Mouse (Mus musculus): ENCODE measurements at regions not wholly inside any gene's neighbourhood (a gene's known extent, or its start where the extent isn't known, plus 50 kb on each side); places are given as distances from the start of the nearest gene placed in this dataset.

DNA sequence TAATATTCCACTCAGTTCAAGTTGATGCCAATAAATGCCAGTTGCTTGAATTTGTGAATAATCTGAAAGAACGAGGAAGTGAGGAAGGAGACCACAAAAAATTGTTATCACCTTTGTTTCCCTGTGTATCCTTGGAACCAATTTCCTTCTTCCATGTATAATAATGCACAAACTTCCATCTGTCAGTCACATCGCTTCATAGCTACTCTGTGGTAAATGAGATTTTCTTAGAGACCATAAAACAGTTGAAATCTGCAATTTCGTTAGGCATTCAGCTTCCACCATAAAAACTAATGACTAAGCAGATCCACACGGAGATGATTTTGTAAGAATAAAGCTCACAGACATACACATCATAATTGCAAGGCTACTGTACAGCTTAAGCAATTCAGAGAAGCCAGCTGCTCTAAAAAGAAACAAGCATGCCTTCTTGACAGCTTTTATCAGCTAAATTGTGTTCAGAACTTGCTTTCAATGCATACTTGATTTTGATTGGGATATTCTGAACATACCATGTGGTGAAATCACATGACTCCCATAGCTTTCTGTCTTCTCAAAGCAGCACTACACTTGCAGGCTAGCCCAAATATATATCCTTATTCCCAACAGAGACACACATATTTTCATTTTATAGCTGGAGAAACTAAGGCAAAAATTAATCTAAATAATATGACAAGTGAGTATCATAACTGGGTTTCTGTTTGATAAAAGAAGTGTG, 232.3 kb upstream of the Dlgap1 start:
- Histone ChIP-seq H3K36me3 (replicated peaks; ENCODE audit: control insufficient read depth, insufficient read depth, low read length) (no peaks in the 10 kb centered on the region), H3K4me3 (ENCODE audit: low read depth, low read length) (no peak overlapping the region), H3K9me3 (replicated peaks; ENCODE audit: control insufficient read depth, low read length) (no peaks in the 10 kb centered on the region), H3K27me3 (ENCODE audit: control insufficient read depth, insufficient read depth, low read length) (no peaks in the 10 kb centered on the region), H3K4me2 (ENCODE audit: low read depth, low read length) (no peak overlapping the region), H3K27ac (ENCODE audit: low read depth) (no peak overlapping the region), H3K9ac (replicated peaks; ENCODE audit: low read depth, low read length) (no peak overlapping the region), H3K4me1 (ENCODE audit: control insufficient read depth, insufficient read depth) (no peaks in the 10 kb centered on the region)
- DNase-seq (ENCODE audit: low spot score) (no peak), ATAC-seq (ENCODE audit: insufficient read depth, low read depth) (no peak)
- WGBS: 56% methylated on average over 4 of the region's 4 CpGs
- TF ChIP-seq EP300 (IDR thresholded peaks at IDR 0.05; ENCODE audit: low read depth): no peak
- TF ChIP-seq CTCF (IDR thresholded peaks at IDR 0.05; ENCODE audit: low read depth): no peak

DNA sequence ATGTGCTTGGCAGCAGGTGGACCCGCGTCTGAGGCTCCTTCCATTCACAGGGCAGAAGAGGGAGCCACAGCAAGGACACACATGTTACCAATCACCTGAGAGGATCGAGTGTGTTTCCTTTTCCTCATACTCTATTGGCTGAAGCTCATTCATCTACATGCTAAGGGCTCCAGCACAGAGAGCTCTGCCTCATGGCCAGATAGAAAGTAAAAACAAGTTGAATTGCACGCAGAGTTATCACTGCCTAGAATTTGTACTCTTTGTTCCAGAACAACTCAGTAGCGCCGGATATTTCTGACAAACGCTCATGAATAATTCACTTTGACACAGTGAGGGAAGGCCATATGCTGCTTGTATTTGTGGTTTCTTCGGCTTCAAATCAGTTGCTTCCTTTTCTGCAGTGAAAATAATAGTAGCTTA, 199.9 kb upstream of the Dlgap1 start:
- no peak for ATAC-seq (ENCODE audit: insufficient read depth, low read depth)
- WGBS: 76% methylated on average over 8 of the region's 8 CpGs
- no peaks in the 10 kb centered on the region for H3K36me3 ChIP-seq (replicated peaks; ENCODE audit: control insufficient read depth, insufficient read depth, low read length)
- H3K9ac ChIP-seq (replicated peaks; ENCODE audit: low read depth, low read length): no peak overlapping the region
- H3K4me1 ChIP-seq (ENCODE audit: control insufficient read depth, insufficient read depth): no peaks in the 10 kb centered on the region
- no peak overlapping the region for H3K27ac ChIP-seq (ENCODE audit: low read depth)
- TF ChIP-seq EP300 (IDR thresholded peaks at IDR 0.05; ENCODE audit: low read depth) (no peak), CTCF (IDR thresholded peaks at IDR 0.05; ENCODE audit: low read depth) (no peak)
- H3K4me2 ChIP-seq (ENCODE audit: low read depth, low read length): no peak overlapping the region
- H3K4me3 ChIP-seq (ENCODE audit: low read depth, low read length): no peak overlapping the region
- no peak for DNase-seq (ENCODE audit: low spot score)
- H3K27me3 ChIP-seq (ENCODE audit: control insufficient read depth, insufficient read depth, low read length): no peaks in the 10 kb centered on the region
- no peaks in the 10 kb centered on the region for H3K9me3 ChIP-seq (replicated peaks; ENCODE audit: control insufficient read depth, low read length)

DNA sequence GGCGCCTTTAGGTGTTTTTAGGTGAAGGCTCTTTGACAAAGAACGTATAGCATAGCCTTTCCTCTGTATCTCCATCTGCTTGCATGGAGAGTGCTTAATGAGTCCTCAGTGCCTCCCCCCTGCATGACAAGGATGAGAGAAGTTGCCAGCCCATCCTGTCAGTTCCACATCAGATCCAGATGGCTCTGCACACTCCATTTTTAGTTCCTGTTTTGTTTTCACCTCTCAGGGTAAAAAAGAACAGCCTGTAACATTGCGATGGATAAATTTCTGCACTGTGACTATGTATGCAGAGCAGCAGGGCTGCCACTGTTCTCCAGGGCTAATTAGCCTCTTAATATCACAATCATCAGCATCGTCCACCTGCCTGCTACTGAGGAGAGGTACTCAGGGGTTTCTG, 198.8 kb upstream of the Dlgap1 start:
- H3K9ac ChIP-seq (replicated peaks; ENCODE audit: low read depth, low read length): no peak overlapping the region
- H3K9me3 ChIP-seq (replicated peaks; ENCODE audit: control insufficient read depth, low read length): no peaks in the 10 kb centered on the region
- H3K27me3 ChIP-seq (ENCODE audit: control insufficient read depth, insufficient read depth, low read length): no peaks in the 10 kb centered on the region
- no peak for TF ChIP-seq EP300 (IDR thresholded peaks at IDR 0.05; ENCODE audit: low read depth)
- no peak for TF ChIP-seq CTCF (IDR thresholded peaks at IDR 0.05; ENCODE audit: low read depth)
- H3K36me3 ChIP-seq (replicated peaks; ENCODE audit: control insufficient read depth, insufficient read depth, low read length): no peaks in the 10 kb centered on the region
- no peak overlapping the region for H3K27ac ChIP-seq (ENCODE audit: low read depth)
- no peak overlapping the region for H3K4me3 ChIP-seq (ENCODE audit: low read depth, low read length)
- DNase-seq (ENCODE audit: low spot score) (no peak), ATAC-seq (ENCODE audit: insufficient read depth, low read depth) (no peak)
- no peak overlapping the region for H3K4me2 ChIP-seq (ENCODE audit: low read depth, low read length)
- WGBS: 54% methylated on average over 4 of the region's 4 CpGs
- no peaks in the 10 kb centered on the region for H3K4me1 ChIP-seq (ENCODE audit: control insufficient read depth, insufficient read depth)

DNA sequence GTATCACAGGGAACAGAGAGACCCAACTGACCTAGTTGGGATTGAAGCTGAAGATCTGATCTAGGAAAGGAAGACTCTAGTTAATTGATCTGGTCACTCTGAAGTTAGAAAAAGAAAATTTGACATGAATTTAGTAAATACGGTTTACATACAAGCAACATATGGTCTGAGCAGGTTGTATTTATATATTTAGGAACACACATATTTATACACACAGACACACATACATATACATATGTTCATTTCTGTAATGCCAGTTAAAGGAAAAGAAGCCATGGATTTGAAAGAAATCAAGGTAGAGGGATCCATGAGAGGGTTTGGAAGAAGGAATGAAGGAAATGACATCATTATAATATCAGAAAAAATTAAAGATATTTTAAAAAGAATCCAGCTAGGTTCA, 187.7 kb upstream of the Dlgap1 start:
- H3K36me3 ChIP-seq (replicated peaks; ENCODE audit: control insufficient read depth, insufficient read depth, low read length): no peaks in the 10 kb centered on the region
- no peak overlapping the region for H3K4me2 ChIP-seq (ENCODE audit: low read depth, low read length)
- no peak overlapping the region for H3K9ac ChIP-seq (replicated peaks; ENCODE audit: low read depth, low read length)
- 74% methylated on average over 1 of the region's 1 CpGs for WGBS
- DNase-seq (ENCODE audit: low spot score) (no peak), ATAC-seq (ENCODE audit: insufficient read depth, low read depth) (no peak)
- TF ChIP-seq EP300 (IDR thresholded peaks at IDR 0.05; ENCODE audit: low read depth) (no peak), CTCF (IDR thresholded peaks at IDR 0.05; ENCODE audit: low read depth) (no peak)
- H3K27ac ChIP-seq (ENCODE audit: low read depth): no peak overlapping the region
- H3K9me3 ChIP-seq (replicated peaks; ENCODE audit: control insufficient read depth, low read length): 0 out of 2 replicates have a peak, but pooled peaks cover 3% of the 10 kb centered on the region
- H3K4me3 ChIP-seq (ENCODE audit: low read depth, low read length): no peak overlapping the region
- no peaks in the 10 kb centered on the region for H3K4me1 ChIP-seq (ENCODE audit: control insufficient read depth, insufficient read depth)
- no peaks in the 10 kb centered on the region for H3K27me3 ChIP-seq (ENCODE audit: control insufficient read depth, insufficient read depth, low read length)

DNA sequence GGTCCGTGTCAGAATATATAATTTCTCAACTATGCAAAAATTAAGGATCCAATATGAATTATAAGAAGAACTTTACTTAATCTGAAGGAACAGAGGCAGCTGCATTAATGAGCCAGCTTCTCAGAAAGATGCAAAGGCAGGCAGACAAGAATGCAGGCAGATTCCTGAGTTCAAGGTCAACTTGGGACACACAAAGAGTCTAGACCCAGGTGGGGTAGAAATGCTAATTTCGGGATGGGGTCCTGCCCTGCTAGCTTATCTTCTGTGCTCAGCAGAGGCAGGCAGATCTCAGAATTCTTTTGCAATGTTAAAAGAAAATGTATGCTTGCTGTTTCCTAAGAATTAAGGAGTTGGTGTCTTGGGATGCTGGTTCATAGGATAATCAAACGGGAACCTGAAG, 181.9 kb upstream of the Dlgap1 start:
- Histone ChIP-seq H3K4me2 (ENCODE audit: low read depth, low read length) (no peak overlapping the region), H3K4me1 (ENCODE audit: control insufficient read depth, insufficient read depth) (no peaks in the 10 kb centered on the region), H3K9me3 (replicated peaks; ENCODE audit: control insufficient read depth, low read length) (0 out of 2 replicates have a peak, but pooled peaks cover 6% of the 10 kb centered on the region), H3K4me3 (ENCODE audit: low read depth, low read length) (no peak overlapping the region), H3K27me3 (ENCODE audit: control insufficient read depth, insufficient read depth, low read length) (no peaks in the 10 kb centered on the region), H3K36me3 (replicated peaks; ENCODE audit: control insufficient read depth, insufficient read depth, low read length) (no peaks in the 10 kb centered on the region), H3K9ac (replicated peaks; ENCODE audit: low read depth, low read length) (no peak overlapping the region), H3K27ac (ENCODE audit: low read depth) (no peak overlapping the region)
- 63% methylated on average over 3 of the region's 3 CpGs for WGBS
- DNase-seq (ENCODE audit: low spot score) (no peak), ATAC-seq (ENCODE audit: insufficient read depth, low read depth) (no peak)
- no peak for TF ChIP-seq EP300 (IDR thresholded peaks at IDR 0.05; ENCODE audit: low read depth)
- no peak for TF ChIP-seq CTCF (IDR thresholded peaks at IDR 0.05; ENCODE audit: low read depth)

DNA sequence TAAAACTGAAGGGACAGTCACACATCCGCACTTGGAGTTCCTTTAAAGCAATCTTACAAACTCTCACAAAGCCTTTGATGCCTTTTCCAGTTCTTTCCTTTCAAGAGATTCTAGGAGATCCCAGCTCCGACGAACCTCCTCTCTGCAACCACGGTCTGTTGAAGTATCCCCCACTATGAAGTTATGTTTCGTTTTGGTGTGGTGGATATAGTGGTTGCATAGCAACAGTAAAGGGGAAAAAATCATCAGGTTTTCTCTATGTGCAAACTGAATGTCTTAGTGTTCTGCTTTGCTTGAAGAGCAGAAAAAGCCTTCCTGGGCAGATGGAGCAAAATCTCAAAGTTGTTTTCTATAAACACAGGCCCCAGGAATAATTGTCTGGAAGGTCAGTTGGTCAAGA, 147.4 kb upstream of the Dlgap1 start:
- no peaks in the 10 kb centered on the region for H3K9me3 ChIP-seq (replicated peaks; ENCODE audit: control insufficient read depth, low read length)
- no peak for TF ChIP-seq CTCF (IDR thresholded peaks at IDR 0.05; ENCODE audit: low read depth)
- TF ChIP-seq EP300 (IDR thresholded peaks at IDR 0.05; ENCODE audit: low read depth): no peak
- no peak overlapping the region for H3K27ac ChIP-seq (ENCODE audit: low read depth)
- no peak overlapping the region for H3K9ac ChIP-seq (replicated peaks; ENCODE audit: low read depth, low read length)
- H3K27me3 ChIP-seq (ENCODE audit: control insufficient read depth, insufficient read depth, low read length): no peaks in the 10 kb centered on the region
- H3K36me3 ChIP-seq (replicated peaks; ENCODE audit: control insufficient read depth, insufficient read depth, low read length): no peaks in the 10 kb centered on the region
- DNase-seq (ENCODE audit: low spot score): no peak
- 74% methylated on average over 5 of the region's 5 CpGs for WGBS
- no peaks in the 10 kb centered on the region for H3K4me1 ChIP-seq (ENCODE audit: control insufficient read depth, insufficient read depth)
- no peak for ATAC-seq (ENCODE audit: insufficient read depth, low read depth)
- H3K4me3 ChIP-seq (ENCODE audit: low read depth, low read length): no peak overlapping the region
- H3K4me2 ChIP-seq (ENCODE audit: low read depth, low read length): no peak overlapping the region

Measured in heart, postnatal 0 days (tissue).